Mouse (Mus musculus) ES-Bruce4 (cell line): ENCODE results near the gene Gm14440. TPM values are rescaled to one million over a fixed set of nuclear protein-coding genes. Genes with fewer than 3 reads are reported as not detected.
"Not testable (repeated sequence)": the region's sequence is repeated elsewhere in the genome, so short reads cannot be mapped to it uniquely, and the experiment has no call there.

Source experiments
- H3K27ac ChIP-seq: 2 replicates; pipeline ENCODE4 v1.5.1; 2012; ENCODE audit warnings: low read length, inconsistent platforms; ENCODE audit not compliant: insufficient read depth
- H3K27me3 ChIP-seq: 2 replicates; pipeline ENCODE4 v1.6.1; 2012; ENCODE audit warnings: mild to moderate bottlenecking, low read length, inconsistent platforms; ENCODE audit not compliant: control insufficient read depth, poor library complexity, insufficient read depth, severe bottlenecking
- H3K36me3 ChIP-seq: 2 replicates; pipeline ENCODE4 v1.6.1; 2012; ENCODE audit warnings: inconsistent platforms, mild to moderate bottlenecking, low read length, moderate library complexity; ENCODE audit not compliant: control insufficient read depth, poor library complexity, insufficient read depth, severe bottlenecking
- H3K4me1 ChIP-seq: one replicate; pipeline ENCODE4 v1.8.1; 2011; ENCODE audit warnings: low read length; ENCODE audit not compliant: control insufficient read depth, insufficient read depth
- H3K4me3 ChIP-seq: 2 replicates; pipeline ENCODE4 v1.5.1; 2011; ENCODE audit warnings: low read depth, mild to moderate bottlenecking, low read length
- H3K9ac ChIP-seq: 2 replicates; pipeline ENCODE4 v1.6.1; 2012; ENCODE audit warnings: low read depth, mild to moderate bottlenecking, inconsistent platforms; ENCODE audit not compliant: poor library complexity, severe bottlenecking
- H3K9me3 ChIP-seq: replicated peaks from 2 replicates; pipeline ENCODE4 v1.6.1; 2012; ENCODE audit warnings: mild to moderate bottlenecking, low read length, inconsistent platforms; ENCODE audit not compliant: control insufficient read depth, poor library complexity, insufficient read depth, severe bottlenecking
- polyA plus RNA-seq: library from polyadenylated mRNA; stranded (reverse); fragments of >200 nt; gene quantifications from 2 replicates; pipeline ENCODE4 v1.2.4, GENCODE M21; 2011; ENCODE audit warnings: low read depth; ENCODE audit not compliant: missing spikeins, insufficient read depth, insufficient read length

The Gm14440 gene
- polyA plus RNA-seq = 6.8 and 8.8 TPM in 2 replicates

DNA sequence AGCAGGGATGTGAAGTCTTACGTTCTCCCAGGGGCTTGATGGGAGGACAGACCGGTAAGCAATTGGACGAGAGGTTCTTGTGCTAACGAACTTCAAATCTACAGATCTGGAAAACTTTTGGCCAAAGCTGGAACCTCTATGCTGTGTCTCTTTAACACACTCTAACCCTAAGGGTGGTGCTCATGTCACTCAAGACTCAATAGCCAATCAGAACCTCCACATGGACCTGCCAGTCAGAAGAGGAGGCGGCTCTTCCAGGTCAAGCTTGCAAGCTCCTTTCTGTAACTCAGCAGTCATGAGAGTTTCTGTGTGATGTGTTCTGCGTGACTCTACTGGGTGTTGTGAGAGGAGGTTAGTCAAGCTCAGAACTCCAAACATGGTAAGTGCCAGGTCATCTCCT, at the start of gene Gm14440:
Gm14440 (plus strand) TSS at position 301 of the 400 bp plus-strand sequence.
- not testable (repeated sequence) for H3K9ac ChIP-seq, H3K4me1 ChIP-seq, H3K27me3 ChIP-seq, H3K4me3 ChIP-seq, H3K36me3 ChIP-seq, H3K9me3 ChIP-seq, H3K27ac ChIP-seq

Other genes with a start within 250 kb of the Gm14440 start
- gene Gm14393, start 207.3 kb upstream of the Gm14440 start, polyA plus RNA-seq = 9.0 and 11.2 TPM in 2 replicates
- gene Gm14399, start 133.1 kb upstream of the Gm14440 start, polyA plus RNA-seq = 43.8 and 57.4 TPM in 2 replicates
- gene Gm14443, start 99.3 kb upstream of the Gm14440 start, polyA plus RNA-seq = 8.1 and 9.3 TPM in 2 replicates
- 29.2 and 33.9 TPM in 2 replicates for gene Gm14391, start 68.2 kb upstream of the Gm14440 start, polyA plus RNA-seq
- 63.1 and 70.8 TPM in 2 replicates for gene Gm4631, start 63.1 kb downstream of the Gm14440 start, polyA plus RNA-seq
- gene Zfp968, start 97.3 kb downstream of the Gm14440 start, polyA plus RNA-seq = 4.4 and 5.6 TPM in 2 replicates
- gene Gm4724, start 160.7 kb downstream of the Gm14440 start, polyA plus RNA-seq = 0.94 TPM in 1 of 2 replicates, not detected in the other
- 3.7 and 4.5 TPM in 2 replicates for gene Zfp965, start 194.9 kb downstream of the Gm14440 start, polyA plus RNA-seq